Mouse (Mus musculus): ENCODE results near the gene 5330417C22Rik. TPM values are rescaled to one million over a fixed set of nuclear protein-coding genes. Genes with fewer than 3 reads are reported as not detected.

The 5330417C22Rik gene
- 21.6 TPM in 2 replicates for polyA plus RNA-seq (2015; fragmentation: Nextera tagmentation; extraction: Ambion mirVana)

DNA sequence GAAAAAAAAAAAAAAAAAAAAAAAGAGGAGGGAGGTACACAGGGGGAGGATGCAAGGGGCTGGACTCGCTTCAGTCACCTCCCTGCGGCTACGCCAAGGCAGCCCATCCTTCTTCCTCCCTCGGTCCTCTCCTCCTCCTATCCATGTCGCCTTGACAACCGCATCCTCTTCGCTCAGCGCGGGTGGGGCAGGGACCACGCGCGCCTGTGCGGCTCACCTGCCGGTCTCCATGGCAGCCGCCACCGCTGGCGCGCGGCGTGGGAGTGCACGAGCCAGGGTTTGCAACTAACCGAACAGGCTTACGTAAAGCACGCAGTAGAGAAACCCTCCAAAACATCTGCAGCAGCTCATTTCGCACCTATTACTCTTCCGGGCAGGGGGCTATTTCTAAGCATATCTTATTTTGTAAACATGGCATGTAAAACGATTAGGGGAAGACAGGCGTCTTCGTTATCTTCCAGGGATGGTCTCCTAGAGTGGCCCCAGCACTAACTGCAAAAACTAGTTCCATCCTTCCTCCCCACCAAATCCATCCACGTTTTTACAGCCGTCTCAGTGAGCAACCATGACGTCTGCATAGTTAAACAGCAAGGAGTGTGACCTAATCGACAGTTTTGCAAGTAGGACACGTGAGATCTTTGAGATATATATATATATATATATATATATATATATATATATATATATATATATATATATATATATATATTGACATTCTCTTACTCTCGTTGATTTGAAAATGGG is at the start of gene 5330417C22Rik:
5330417C22Rik (minus strand) TSS at position 20 of the 744 bp plus-strand sequence.

DNA sequence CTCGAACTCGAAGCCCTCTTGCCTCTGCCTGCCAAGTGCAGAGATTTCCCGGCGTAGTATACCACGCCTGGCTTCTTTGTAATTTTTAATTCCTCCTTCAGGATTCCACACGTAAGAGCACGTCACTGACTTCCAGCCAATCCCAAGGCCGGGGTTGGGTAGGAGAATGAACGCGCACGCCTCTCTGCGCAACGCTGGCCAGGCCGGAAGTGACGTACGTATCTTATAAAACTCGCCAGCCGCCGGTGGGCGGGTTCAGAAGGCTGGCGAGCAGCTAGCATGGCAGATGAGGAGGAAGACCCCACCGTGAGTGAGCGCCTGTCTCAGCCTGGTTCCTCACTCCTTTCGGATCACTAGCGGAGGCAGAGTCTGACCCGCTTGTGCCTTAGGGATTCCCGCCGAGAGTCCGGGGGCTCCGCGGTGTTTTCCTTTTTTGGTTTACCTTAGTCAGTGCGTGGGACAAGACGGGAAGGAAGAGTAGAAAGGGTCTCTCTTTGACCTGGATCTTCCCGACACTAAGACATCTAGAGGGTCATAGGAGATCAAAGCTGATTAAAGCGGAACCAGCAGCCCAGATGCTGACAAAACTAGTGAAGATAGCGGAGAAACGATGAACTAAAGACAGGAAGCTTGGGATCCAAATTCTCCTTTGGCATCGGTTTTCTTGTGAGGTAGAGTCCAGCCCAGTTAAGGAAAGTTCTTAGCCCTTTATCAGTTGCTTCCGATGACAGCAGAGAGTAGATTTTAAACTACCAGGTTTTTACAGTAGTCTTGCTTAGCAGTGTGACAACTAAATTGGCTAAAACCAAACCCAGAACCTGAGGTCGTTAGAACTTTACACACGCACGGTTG is 35.3 kb upstream of the 5330417C22Rik start, which contains the start of gene Taf13:
Taf13 (plus strand) TSS at position 256 of the 852 bp plus-strand sequence.

DNA sequence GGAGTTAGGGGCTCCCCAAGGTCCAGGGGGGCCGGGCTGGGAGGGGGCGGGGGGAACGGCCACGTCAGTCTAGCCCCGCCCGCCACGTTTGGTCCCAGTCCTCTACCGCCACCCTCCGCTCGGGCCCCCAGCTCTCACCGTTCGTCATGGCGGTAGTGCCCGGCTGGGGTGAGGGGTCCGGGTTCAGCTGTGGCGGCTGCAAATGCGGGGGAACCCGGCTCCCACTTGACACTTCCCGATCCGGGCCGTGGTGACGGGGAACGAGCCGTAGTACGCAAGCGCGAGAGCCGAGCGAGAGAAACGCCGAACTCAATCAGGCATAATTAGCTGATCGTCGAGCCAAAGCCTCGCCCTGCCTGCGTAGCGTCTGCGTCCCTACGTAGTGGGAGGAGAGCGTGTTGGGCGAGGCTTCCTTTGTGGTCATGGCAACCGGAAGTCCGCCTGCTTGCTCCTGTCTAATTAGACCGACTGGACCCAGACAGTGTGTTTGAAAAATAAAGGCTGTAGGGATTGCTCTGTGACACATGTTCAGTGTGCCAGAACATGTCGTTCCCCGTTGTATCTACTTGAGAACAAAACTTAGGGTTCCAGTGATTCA is 25.9 kb upstream of the 5330417C22Rik start, which contains the start of gene Tmem167b:
Tmem167b (minus strand) TSS at position 334 of the 598 bp plus-strand sequence.

DNA sequence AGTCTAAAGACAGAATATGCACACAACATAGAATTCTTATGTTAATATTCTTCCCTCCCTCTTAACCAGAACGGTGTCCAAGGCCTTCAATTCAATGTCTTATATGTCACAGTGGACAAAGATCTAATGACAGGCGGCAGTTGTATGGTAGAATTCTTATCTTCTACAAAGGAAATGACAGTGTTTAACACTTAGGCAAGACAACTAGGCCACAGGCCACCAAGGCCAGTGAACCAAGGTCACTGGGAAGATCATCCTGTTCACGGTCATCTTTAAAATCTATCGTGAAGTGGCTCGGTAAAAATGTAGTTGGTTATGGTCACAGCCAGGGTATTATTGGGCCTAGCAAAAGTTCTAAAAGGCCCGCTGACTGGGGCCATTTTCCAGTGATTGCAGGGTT is 2.4 kb downstream of the 5330417C22Rik start, which contains the start of gene 1700013F07Rik:
1700013F07Rik (plus strand) TSS at position 200 of the 400 bp plus-strand sequence.

DNA sequence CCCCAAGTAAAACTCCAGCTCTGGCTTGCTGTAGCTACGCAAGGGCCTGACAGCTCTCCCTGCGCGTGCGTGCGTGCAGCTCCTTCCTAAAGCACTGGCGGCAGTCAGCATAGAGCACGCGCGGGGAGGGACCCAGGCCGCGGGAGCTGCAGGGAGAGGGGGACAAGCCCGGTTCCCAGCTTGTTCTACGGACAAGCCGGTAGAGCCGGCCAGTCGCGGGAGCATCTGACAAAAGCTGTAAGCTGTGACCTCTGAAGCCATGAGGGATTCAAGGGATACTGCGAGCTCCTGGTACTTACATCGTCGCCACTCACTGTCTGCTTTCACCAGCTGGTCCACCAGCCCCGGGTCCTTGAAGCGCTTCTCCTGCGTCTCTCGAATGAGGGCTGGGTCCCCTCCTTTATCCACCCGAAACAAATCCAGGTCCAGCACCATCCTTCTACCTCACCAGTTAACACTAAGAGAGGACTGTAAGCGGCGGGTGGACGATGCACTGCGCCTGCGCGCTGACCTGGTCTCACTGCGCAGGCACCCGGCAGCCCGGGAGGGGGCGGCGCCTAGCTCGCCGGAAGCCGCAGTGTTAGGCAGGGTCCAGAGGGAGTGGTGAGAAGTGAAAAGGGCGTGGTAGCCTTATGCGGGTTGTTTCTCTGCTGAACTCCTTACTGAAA is 91.5 kb downstream of the 5330417C22Rik start, which contains the start of gene Sars:
Sars (minus strand) TSS at position 512 of the 668 bp plus-strand sequence.

DNA sequence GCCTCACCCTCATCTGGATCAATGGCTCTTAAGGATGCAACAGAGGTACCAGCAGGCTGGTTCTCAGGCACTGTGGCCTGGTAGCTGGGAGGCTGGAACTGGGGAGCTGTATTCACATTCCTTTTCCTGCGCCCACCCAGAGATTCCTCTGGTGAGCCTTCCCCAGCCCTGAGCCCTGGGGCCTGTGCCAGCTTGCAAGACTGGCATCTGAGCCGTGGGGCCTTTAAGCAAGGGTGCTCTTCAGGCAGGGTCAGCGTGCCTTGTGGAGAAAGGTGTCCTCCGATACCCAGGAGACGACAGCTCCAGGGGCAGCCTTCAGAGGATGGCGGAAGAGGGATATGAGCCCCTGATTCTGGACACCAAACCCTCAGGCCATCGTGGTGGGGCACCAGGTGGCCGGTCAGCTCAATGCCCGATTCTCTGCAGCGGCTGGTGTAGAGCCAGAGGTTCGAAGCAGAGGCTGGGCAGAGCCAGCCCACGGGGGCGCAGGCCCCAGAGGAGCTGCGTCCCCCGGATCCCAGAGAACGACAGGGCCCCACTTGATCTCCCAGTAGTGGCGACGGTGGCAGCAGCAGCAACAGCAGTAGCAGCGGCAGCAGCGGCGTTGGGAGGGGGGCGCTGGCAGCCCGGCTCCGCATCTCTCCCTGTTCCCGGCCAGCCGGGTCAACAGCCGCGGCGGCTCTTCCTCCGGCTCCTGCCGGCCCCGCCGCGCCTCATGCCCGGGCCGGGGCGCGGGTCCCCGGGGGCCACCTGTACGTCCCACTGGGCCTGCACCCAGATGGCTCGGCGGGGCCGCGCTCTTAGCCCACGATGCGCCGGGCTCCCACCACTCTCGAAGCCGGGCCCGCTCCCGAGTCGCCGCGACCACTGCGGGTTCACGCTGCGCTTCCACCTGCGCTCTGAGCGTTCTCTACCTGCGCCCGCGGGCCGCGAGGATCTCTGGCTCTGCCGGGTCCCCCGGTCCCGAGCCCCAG is 121.2 kb downstream of the 5330417C22Rik start, which contains the start of gene Celsr2:
Celsr2 (minus strand) TSS at position 696 of the 974 bp plus-strand sequence.

Small RNAs within 50 kb of the gene (microRNA-seq; reads per million reads assigned to microRNA genes)
- not detected for gene Gm22860

Other genes with a start within 250 kb of the 5330417C22Rik start
- gene Mybphl, start 171.6 kb downstream of the 5330417C22Rik start, polyA plus RNA-seq (2015; fragmentation: Nextera tagmentation; extraction: Ambion mirVana), result 0.15 and 0.18 TPM in 2 replicates
- gene Psrc1, start 152.7 kb downstream of the 5330417C22Rik start, polyA plus RNA-seq (2015; fragmentation: Nextera tagmentation; extraction: Ambion mirVana), result 4.7 and 5.3 TPM in 2 replicates
- gene Celsr2, start 121.0 kb downstream of the 5330417C22Rik start, polyA plus RNA-seq (2015; fragmentation: Nextera tagmentation; extraction: Ambion mirVana), result 36.1 and 38.5 TPM in 2 replicates
- 198 and 209 TPM in 2 replicates for gene Sars, start 91.3 kb downstream of the 5330417C22Rik start, polyA plus RNA-seq (2015; fragmentation: Nextera tagmentation; extraction: Ambion mirVana)
- 1.1 and 1.8 TPM in 2 replicates for gene 1700013F07Rik, start 2.4 kb downstream of the 5330417C22Rik start, polyA plus RNA-seq (2015; fragmentation: Nextera tagmentation; extraction: Ambion mirVana)
- gene Tmem167b, start 25.9 kb upstream of the 5330417C22Rik start, polyA plus RNA-seq (2015; fragmentation: Nextera tagmentation; extraction: Ambion mirVana), result 33.4 and 36.0 TPM in 2 replicates
- 36.2 and 41.1 TPM in 2 replicates for gene Taf13, start 35.2 kb upstream of the 5330417C22Rik start, polyA plus RNA-seq (2015; fragmentation: Nextera tagmentation; extraction: Ambion mirVana)
- 61.6 and 66.7 TPM in 2 replicates for gene Wdr47, start 54.7 kb upstream of the 5330417C22Rik start, polyA plus RNA-seq (2015; fragmentation: Nextera tagmentation; extraction: Ambion mirVana)
- gene Clcc1, start 117.4 kb upstream of the 5330417C22Rik start, polyA plus RNA-seq (2015; fragmentation: Nextera tagmentation; extraction: Ambion mirVana), result 39.7 and 44.1 TPM in 2 replicates
- 16.1 and 18.6 TPM in 2 replicates for gene Gpsm2, start 185.8 kb upstream of the 5330417C22Rik start, polyA plus RNA-seq (2015; fragmentation: Nextera tagmentation; extraction: Ambion mirVana)
- not detected in 2 replicates for gene Aknad1, start 203.1 kb upstream of the 5330417C22Rik start, polyA plus RNA-seq (2015; fragmentation: Nextera tagmentation; extraction: Ambion mirVana)

Measured in neural tube, postnatal 0 days (tissue).